Mouse (Mus musculus): Measurements from ENCODE around the gene Mpz. TPM values are rescaled to one million over a fixed set of nuclear protein-coding genes. Genes with fewer than 3 reads are reported as not detected.

Gene Mpz
- polyA plus RNA-seq (2017; shearing (Covaris generic)) = not detected

GRCm38 (mm10) chr1:171149974-171150760, at the start of gene Mpz, which contains the start of gene Sdhc:
Gene Mpz, plus strand, starts transcription at chr1:171150711.
Gene Sdhc, minus strand, starts transcription at chr1:171150603.

DNA sequence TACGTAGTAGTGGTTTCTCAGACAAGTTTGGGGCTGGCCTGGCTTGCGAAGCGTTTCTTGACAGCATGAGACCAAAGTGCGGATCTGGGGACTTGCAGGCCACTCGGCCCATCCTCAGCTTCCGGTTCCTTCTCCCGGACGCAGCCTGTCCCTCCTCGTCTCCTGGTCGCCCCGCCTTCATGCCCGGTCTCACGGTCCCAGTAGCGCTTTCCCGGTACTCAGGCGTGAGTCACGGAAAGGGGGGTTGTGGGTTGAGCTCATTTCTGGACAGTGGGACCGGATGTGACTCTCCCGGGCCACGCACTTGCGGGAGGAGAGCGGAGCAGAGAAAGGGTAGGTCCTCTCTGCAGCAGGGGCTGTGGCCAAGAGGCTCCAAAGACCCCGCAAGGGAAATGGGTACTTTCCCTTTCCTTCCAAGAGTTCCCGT, 36.6 kb upstream of the Mpz start, which contains the start of gene Cfap126:
Cfap126 (plus strand) TSS at position 46 of the 427 bp plus-strand sequence.

DNA sequence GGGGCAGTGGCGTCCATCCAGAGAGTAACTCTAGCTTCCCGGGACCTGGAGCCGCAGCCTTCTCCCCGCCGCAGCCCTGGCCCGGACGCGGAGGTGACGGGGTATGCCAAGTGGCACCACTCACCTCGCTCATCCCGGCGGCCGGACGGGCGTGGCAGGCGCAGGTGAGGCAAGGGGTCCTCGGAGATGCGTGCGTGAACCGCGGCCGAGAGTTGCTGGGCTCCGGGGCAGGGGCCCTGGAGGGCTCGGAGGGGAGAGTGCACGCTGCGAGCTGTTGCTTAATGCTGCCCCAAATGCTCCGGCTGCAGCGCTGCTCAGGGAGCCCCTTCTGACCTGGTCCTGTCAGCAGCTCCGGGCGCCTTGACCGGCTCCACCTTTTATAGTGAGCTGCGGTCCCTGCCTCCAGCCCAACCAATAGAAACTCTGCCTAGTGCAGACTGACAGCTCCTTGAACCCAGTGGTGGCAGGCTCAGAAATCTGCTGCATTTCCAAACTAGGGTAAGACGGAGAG, 45.4 kb downstream of the Mpz start, which contains the start of gene Pcp4l1:
Pcp4l1 (minus strand) TSS at position 382 of the 511 bp plus-strand sequence.

Other genes with a start within 250 kb of the Mpz start
- not detected for gene Fcrlb, start 237.8 kb upstream of the Mpz start, polyA plus RNA-seq (2017; shearing (Covaris generic))
- gene Fcrla, start 223.1 kb upstream of the Mpz start, polyA plus RNA-seq (2017; shearing (Covaris generic)) = 0.84 TPM
- 0.50 TPM for gene Fcgr2b, start 174.2 kb upstream of the Mpz start, polyA plus RNA-seq (2017; shearing (Covaris generic))
- gene Fcgr4, start 131.8 kb upstream of the Mpz start, polyA plus RNA-seq (2017; shearing (Covaris generic)) = 0.47 TPM
- gene Fcgr3, start 85.8 kb upstream of the Mpz start, polyA plus RNA-seq (2017; shearing (Covaris generic)) = 1.6 TPM
- gene Cfap126, start 36.8 kb upstream of the Mpz start, polyA plus RNA-seq (2017; shearing (Covaris generic)) = 1.2 TPM
- 159 TPM for gene Sdhc, start 108 bp upstream of the Mpz start, polyA plus RNA-seq (2017; shearing (Covaris generic))
- not detected for gene Pcp4l1, start 45.6 kb downstream of the Mpz start, polyA plus RNA-seq (2017; shearing (Covaris generic))
- gene Nr1i3, start 63.3 kb downstream of the Mpz start, polyA plus RNA-seq (2017; shearing (Covaris generic)) = 0.36 TPM
- gene Tomm40l, start 71.8 kb downstream of the Mpz start, polyA plus RNA-seq (2017; shearing (Covaris generic)) = 34.9 TPM
- gene Apoa2, start 74.3 kb downstream of the Mpz start, polyA plus RNA-seq (2017; shearing (Covaris generic)) = not detected
- gene Fcer1g, start 83.7 kb downstream of the Mpz start, polyA plus RNA-seq (2017; shearing (Covaris generic)) = 5.2 TPM
- gene Adamts4, start 99.7 kb downstream of the Mpz start, polyA plus RNA-seq (2017; shearing (Covaris generic)) = 0.12 TPM
- 181 TPM for gene Ndufs2, start 100.7 kb downstream of the Mpz start, polyA plus RNA-seq (2017; shearing (Covaris generic))
- 43.3 TPM for gene B4galt3, start 119.6 kb downstream of the Mpz start, polyA plus RNA-seq (2017; shearing (Covaris generic))
- 83.9 TPM for gene Ppox, start 130.5 kb downstream of the Mpz start, polyA plus RNA-seq (2017; shearing (Covaris generic))
- 61.2 TPM for gene Usp21, start 137.3 kb downstream of the Mpz start, polyA plus RNA-seq (2017; shearing (Covaris generic))
- 54.1 TPM for gene Ufc1, start 144.3 kb downstream of the Mpz start, polyA plus RNA-seq (2017; shearing (Covaris generic))
- 45.6 TPM for gene Dedd, start 178.4 kb downstream of the Mpz start, polyA plus RNA-seq (2017; shearing (Covaris generic))
- gene Nit1, start 194.9 kb downstream of the Mpz start, polyA plus RNA-seq (2017; shearing (Covaris generic)) = 48.6 TPM
- 93.6 TPM for gene Pfdn2, start 195.0 kb downstream of the Mpz start, polyA plus RNA-seq (2017; shearing (Covaris generic))
- gene Klhdc9, start 210.1 kb downstream of the Mpz start, polyA plus RNA-seq (2017; shearing (Covaris generic)) = 0.29 TPM
- gene Nectin4, start 219.4 kb downstream of the Mpz start, polyA plus RNA-seq (2017; shearing (Covaris generic)) = 0.07 TPM
- 190 TPM for gene Arhgap30, start 238.2 kb downstream of the Mpz start, polyA plus RNA-seq (2017; shearing (Covaris generic))